Mouse (Mus musculus) macrophage (primary cell): Measurements from ENCODE around the gene Evi2. TPM values are rescaled to one million over a fixed set of nuclear protein-coding genes. Genes with fewer than 3 reads are reported as not detected.

Experiments
- H3K27ac ChIP-seq: fragments of 350-480 bp; formaldehyde crosslinking; 2 replicates; pipeline ENCODE4 v1.9.0; 2021
- H3K36me3 ChIP-seq: fragments of 350-480 bp; formaldehyde crosslinking; 2 replicates; pipeline ENCODE4 v1.9.0; 2021; ENCODE audit errors: inconsistent target
- H3K4me3 ChIP-seq: fragments of 350-480 bp; formaldehyde crosslinking; 2 replicates; pipeline ENCODE4 v1.9.0; 2021; ENCODE audit errors: inconsistent target
- H3K79me2 ChIP-seq: fragments of 350-480 bp; formaldehyde crosslinking; 2 replicates; pipeline ENCODE4 v1.9.0; 2021; ENCODE audit errors: inconsistent target
- WGBS: methylation state at CpG from one replicate; pipeline ENCODE4 v1.1.7; 2026; ENCODE audit warnings: inconsistent platforms; ENCODE audit not compliant: missing documents; 5-methylcytosine and 5-hydroxymethylcytosine counted together
- polyA plus RNA-seq: library from polyadenylated mRNA; stranded (reverse); fragments of 250-400 nt; gene quantifications from 3 replicates; pipeline ENCODE4 v1.2.4, GENCODE M21; 2018; ENCODE audit warnings: inconsistent platforms
- total RNA-seq, 78 experiments: library from RNA; depleted of rRNA; stranded (reverse); fragments of 250-400 nt; gene quantifications; 1 replicate in 9 of 78; 2 replicates in 24 of 78; 3 replicates in 43 of 78; 4 replicates in 2 of 78; pipeline ENCODE4 v1.2.4; 2018; ENCODE audit warnings: inconsistent platforms in 56 of 78

Evi2 gene
- total RNA-seq (2018; cell fraction: chromatin; rRNA removed), result 10 to 100 TPM in 21 of 26 experiments, 1 to 10 TPM in 5; 2.7 to 35.0 (median 22.9) TPM
- total RNA-seq (2018; cell fraction: cytosol; rRNA removed), result 10 to 100 TPM in 25 of 26 experiments, 1 to 10 TPM in 1; 7.8 to 17.8 (median 14.0) TPM
- total RNA-seq (2018; cell fraction: nucleus; rRNA removed), result 10 to 100 TPM in 24 of 26 experiments, 1 to 10 TPM in 2; 5.1 to 44.0 (median 21.8) TPM
- polyA plus RNA-seq, result 12.0 to 26.9 TPM (median 22.2 TPM) in 3 replicates

DNA sequence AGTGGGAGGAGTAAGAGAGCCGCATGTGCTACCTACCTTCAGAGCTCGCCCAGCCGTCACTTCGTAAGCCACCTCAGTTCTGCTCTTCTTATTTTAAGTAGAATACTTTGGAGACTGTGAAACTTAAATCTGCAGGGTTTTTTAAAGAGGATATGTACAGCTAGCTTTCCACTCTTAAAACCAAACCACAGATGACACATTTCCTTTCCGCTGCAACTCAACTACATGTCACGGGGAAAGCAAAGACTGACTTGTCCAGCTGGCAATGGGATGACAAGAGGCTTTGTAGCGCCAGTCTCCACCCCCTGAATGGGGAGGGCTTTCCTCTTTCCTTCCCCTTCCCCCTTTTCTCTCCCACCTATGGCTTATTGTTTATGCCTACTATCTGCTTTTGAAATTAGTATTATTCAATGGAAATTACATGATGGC lies at the start of gene Evi2, which contains the start of gene Evi2a:
TSS of gene Evi2 (minus strand) at position 257 of the 429 bp plus-strand sequence.
TSS of gene Evi2a (minus strand) at position 277 of the 429 bp plus-strand sequence.
- 0% methylated on average over 7 of the region's 7 CpGs for WGBS

DNA sequence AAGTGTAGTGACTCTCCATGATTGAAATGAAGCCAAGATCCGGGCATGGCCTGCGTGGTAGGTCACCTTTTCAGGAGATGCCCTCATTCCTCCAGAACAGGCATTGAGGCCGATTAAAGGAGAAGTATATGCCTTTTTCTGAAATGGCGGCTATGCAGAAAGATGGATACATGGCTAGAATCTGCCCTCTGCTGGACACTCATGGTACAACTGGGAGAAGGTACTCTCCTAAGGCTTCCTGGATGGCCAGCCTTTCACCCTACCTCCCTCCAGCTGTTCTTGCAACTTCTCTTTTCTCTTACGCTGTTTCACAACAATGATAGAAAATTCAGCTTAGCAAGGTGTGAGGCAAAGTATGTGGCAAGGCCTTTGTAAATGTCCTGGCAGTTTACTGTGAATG lies 47.4 kb upstream of the Evi2 start:
- H3K27ac ChIP-seq, result no peak overlapping the region
- H3K79me2 ChIP-seq, result no peaks in the 10 kb centered on the region
- 10% methylated on average over 4 of the region's 5 CpGs for WGBS
- no peak overlapping the region for H3K4me3 ChIP-seq
- H3K36me3 ChIP-seq, result peaks cover 10% of the 10 kb centered on the region; the same call in 1 of the 2 replicates

More for the DNA sequence above, at the start of gene Evi2, which contains the start of gene Evi2a:
- peaks cover 8% of the 10 kb centered on the region for H3K36me3 ChIP-seq
- peak within 1 kb of the TSS; percentile 64 for H3K4me3 ChIP-seq
- H3K79me2 ChIP-seq, result peaks cover 51% of the 10 kb centered on the region
- H3K27ac ChIP-seq, result peak within 1 kb of the TSS; percentile 98

DNA sequence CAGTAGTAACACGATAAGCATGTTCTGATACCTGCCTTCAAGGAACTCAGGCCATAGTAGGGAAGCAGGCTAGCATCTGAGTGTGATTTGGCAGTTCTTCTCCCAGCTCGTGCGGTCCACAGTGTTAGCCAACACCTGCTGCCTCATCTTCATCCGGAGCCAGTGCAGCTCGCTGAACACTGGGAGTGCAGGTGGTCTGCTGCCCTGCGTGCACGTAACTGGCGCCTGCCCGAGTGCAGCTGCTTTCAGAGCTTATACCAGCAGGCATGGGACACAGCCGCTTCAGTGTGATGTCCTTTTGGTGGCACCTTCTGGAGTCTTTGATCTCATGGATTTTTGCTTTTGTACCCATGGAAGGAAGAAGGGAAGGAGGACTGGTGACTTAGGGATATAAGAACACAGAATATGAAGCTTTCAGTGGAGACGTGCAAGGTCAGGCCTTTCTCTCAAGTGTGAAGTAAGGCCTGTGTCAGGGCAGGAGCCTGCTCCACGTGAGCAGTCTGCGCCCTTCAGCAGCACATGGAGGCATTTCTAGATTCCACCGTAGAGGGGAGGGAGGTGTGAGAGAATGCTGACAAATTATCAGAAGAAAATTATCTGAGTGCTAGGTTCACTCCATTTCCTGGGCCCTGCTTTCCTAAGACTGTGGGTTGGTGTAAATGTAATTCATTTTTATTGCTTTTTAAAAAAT lies 45.1 kb upstream of the Evi2 start:
- Histone ChIP-seq H3K79me2 (no peaks in the 10 kb centered on the region), H3K36me3 (peaks cover 15% of the 10 kb centered on the region; the same call in 1 of the 2 replicates), H3K4me3 (no peak overlapping the region), H3K27ac (no peak overlapping the region)
- 96% methylated on average over 14 of the region's 14 CpGs for WGBS

DNA sequence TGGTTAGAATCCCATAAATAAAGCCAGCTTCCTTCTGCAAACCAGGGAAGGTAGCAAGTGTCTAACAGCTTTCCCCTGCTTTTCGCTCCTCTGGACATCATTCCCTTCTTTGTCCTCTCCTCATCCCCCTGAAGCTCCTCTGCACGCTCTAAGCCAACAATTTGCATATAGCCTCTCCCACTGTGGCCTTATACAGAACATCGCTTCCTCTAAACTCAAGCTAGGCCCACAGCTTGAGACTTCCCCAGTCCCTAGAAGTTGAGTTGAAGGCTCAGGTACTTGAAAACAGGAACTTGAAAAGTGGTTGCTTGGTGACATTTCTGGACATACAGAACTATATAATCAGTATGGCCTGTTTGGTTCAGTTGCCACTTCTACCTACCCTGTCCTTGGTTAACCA lies 43.4 kb upstream of the Evi2 start:
- peaks cover 19% of the 10 kb centered on the region; the same call in 1 of the 2 replicates for H3K36me3 ChIP-seq
- no peaks in the 10 kb centered on the region for H3K79me2 ChIP-seq
- no peak overlapping the region for H3K27ac ChIP-seq
- 29% methylated on average over 3 of the region's 3 CpGs for WGBS
- no peak overlapping the region for H3K4me3 ChIP-seq

DNA sequence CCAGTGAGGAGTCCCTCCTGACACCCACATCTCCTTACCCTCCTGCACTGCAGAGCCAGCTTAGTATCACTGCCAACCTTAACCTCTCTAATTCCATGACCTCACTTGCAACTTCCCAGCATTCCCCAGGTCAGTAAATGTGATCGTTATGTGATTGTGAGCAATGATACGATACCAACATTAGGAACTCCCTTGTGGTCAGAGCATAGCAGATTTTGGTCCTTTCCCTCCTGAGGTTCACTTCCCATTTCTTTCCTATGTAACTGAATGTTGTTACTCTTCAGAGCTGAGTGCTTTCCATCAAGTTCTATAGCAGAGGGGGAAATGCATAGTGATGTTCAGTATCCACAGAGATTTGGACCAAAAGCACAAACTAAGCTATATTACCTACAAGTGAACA lies 39.9 kb upstream of the Evi2 start:
- Histone ChIP-seq H3K79me2 (no peaks in the 10 kb centered on the region), H3K27ac (no peak overlapping the region), H3K4me3 (no peak overlapping the region), H3K36me3 (peaks cover 43% of the 10 kb centered on the region)
- 17% methylated on average over 2 of the region's 2 CpGs for WGBS

DNA sequence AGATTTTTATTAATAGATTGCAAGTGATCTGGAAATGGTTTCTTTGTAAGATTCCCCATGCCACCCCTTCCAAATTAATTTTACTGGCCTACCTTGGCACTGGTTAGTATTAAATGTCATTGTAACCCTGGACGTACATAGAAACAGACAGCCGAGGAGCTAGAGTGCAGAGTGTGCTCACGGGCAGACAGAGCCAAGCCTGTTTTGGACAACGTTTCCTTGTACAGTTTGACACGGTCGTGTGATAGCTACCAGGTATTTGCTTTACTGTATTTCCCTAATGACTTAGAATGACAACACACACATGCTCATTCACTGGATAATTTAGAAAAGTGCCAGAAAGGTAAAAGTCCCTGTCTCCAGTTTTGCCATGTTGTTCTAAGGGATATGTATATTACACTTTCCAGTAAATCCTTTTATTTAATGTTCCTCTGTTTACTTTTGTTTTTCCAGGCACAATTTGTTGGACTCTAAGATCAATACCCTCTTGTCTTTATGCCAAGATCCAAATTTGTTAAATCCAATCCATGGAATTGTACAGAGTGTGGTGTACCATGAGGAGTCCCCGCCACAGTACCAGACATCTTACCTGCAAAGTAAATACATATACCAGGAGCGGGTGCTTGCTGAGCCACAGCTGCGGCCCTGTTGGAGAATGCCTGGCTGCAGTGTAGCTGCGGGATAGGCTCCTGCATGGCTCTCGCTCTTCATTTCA lies 38.0 kb upstream of the Evi2 start:
- Histone ChIP-seq H3K36me3 (peaks cover 48% of the 10 kb centered on the region), H3K27ac (no peak overlapping the region), H3K4me3 (no peak overlapping the region), H3K79me2 (no peaks in the 10 kb centered on the region)
- WGBS, result 97% methylated on average over 11 of the region's 11 CpGs

DNA sequence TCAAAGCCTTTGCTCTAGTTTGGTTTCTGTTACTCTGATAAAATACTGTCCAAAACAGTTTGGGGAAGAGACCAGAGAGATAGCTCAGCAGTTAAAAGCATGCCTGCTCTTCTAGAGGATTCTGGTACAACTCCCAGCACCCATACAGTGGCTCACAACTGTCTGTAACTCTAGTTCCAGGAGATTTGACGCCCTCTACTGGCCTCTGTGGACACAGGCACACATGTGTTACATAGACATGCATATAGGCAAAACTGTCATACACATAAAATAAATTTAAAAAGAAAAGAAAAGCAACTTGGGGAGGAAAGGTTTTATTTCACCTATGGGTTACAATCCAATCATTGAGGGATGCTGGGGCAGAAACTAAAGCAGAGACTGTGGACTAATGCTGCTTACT lies 36.6 kb upstream of the Evi2 start:
- Histone ChIP-seq H3K36me3 (peaks cover 52% of the 10 kb centered on the region), H3K4me3 (no peak overlapping the region), H3K27ac (no peak overlapping the region), H3K79me2 (no peaks in the 10 kb centered on the region)
- WGBS, result 100% methylated on average over 1 of the region's 1 CpGs

DNA sequence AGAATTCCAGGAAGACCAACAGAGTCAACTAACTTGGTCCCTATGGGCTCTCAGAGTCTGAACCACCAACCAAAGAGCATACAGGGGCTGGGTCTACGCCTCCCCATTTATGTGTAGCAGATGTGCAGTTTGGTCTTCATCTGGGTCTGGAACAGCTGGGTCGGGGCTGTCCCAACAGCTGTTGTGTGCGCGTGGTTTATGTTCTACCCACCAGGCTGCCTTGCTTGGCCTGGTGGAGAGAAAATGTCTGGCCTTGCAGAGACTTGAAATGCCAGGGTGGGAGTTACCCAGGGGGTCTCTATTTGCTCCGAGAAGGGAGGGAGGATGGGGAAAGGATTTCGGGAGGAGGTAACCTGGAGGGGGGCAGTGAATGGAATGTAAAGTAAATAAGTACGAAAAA lies 33.1 kb upstream of the Evi2 start:
- no peak overlapping the region for H3K4me3 ChIP-seq
- H3K36me3 ChIP-seq, result peaks cover 44% of the 10 kb centered on the region
- 96% methylated on average over 7 of the region's 7 CpGs for WGBS
- no peaks in the 10 kb centered on the region for H3K79me2 ChIP-seq
- H3K27ac ChIP-seq, result no peak overlapping the region

DNA sequence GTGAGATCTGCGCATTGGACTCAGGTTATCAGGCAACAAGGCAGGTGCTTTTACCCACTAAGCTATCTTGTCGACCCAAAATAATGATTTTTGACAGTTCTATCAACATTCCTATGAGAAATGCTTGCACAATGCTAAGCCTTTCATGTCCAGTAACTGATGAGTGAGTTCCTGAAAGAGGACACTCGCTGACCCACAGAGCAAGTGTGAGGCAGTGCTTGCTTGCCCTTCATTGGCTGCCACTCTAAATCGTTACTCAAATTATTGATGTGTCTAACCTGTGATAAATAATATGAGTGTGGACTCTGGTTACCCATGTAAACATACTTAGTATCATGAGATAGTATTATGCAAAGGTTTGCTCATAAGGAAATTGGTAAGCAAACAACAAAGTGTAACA lies 30.1 kb upstream of the Evi2 start:
- Histone ChIP-seq H3K27ac (no peak overlapping the region), H3K79me2 (no peaks in the 10 kb centered on the region), H3K4me3 (no peak overlapping the region), H3K36me3 (peaks cover 29% of the 10 kb centered on the region)
- 91% methylated on average over 4 of the region's 4 CpGs for WGBS

DNA sequence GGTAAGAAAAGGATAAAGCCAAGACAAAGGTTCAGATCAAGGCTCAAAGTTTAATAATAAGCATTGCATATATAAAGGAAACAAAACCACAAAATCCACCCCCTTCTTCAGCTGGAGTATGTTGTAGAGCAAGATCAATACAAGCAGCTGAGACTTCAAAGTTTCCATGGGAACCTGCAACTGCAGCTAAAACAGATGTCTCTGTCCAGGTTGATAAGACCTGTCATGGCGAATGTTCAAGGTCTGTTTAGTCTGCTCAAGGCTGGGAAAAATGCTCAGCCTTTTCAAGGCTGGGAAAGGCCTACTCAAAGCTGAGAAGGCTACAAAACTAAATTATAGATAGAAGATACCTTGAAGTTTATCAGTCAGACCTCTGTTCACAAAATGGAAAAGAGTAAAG lies 22.2 kb upstream of the Evi2 start:
- Histone ChIP-seq H3K4me3 (no peak overlapping the region), H3K79me2 (no peaks in the 10 kb centered on the region), H3K36me3 (peaks cover 56% of the 10 kb centered on the region), H3K27ac (no peak overlapping the region)
- 88% methylated on average over 1 of the region's 1 CpGs for WGBS

DNA sequence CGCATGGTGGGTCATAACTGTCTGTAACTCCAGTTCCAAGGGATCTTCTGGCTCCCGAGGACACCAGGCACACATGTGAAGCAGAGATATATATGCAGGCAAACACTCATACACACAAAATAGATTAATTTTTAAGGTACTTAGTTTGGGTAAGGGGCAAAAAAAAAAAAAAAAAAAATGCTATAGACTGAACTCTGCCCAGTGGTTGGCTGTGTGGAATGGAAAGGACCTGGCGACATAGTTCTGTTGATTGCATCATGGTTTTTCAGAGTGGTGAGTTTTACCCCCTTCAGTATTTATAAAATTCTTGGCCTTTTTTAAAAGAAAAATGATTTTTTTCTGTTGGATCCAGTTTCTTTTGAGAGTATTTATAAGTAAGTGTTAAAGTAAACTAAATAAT lies 5.9 kb upstream of the Evi2 start:
- WGBS, result 98% methylated on average over 3 of the region's 3 CpGs
- peaks cover 7% of the 10 kb centered on the region for H3K79me2 ChIP-seq
- H3K4me3 ChIP-seq, result no peak overlapping the region
- no peaks in the 10 kb centered on the region for H3K36me3 ChIP-seq
- H3K27ac ChIP-seq, result no peak overlapping the region

DNA sequence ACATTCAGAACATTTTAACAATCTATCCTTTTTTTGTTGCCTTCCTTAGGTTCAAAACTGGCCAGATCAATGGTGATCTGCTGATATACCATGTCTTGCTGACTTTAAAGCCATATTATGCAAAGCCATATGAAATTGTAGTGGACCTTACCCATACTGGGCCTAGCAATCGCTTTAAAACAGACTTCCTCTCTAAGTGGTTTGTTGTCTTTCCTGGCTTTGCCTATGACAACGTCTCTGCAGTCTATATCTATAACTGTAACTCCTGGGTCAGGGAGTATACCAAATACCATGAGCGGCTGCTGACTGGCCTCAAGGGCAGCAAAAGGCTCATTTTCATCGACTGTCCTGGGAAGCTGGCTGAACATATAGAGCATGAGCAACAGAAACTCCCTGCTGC lies 5.2 kb upstream of the Evi2 start:
- H3K36me3 ChIP-seq, result no peaks in the 10 kb centered on the region
- peaks cover 15% of the 10 kb centered on the region for H3K79me2 ChIP-seq
- H3K27ac ChIP-seq, result no peak overlapping the region
- WGBS, result 29% methylated on average over 4 of the region's 4 CpGs
- H3K4me3 ChIP-seq, result no peak overlapping the region

DNA sequence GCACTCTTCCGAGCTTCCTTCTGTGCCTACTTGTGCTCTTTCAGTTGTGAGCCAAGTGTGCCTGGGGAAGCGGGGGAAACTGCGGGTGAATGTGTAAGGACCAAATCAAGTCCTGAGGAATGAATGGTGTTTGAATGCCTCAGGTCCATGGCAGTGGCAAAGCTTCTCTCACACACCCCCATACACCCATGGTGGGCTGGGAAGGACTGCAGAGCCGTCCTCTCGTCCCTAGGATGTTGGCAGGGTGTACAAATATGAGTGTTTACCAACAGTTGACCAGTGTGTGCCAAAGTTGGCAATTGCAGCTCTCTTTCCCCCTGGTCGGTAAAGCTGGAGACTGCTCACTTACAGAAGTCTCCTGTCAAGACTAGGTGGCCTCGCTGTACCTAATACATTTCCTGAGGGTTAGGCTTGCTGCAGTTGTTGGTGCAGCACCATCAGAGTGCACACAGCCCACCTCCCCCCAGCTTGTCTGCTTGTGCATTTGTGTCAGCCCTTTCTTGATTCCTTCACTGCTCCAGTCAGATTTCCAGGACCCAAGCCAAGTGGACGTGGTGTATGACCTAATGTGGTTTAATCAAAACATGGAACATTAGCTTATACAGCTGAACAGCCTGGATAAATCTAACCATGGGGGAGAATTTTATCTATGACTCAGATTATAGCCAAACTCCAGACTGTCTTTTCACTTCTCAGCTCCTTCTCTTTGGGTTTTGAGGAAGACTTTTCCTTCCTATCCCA lies 3.7 kb upstream of the Evi2 start:
- H3K79me2 ChIP-seq, result peaks cover 29% of the 10 kb centered on the region
- H3K36me3 ChIP-seq, result no peaks in the 10 kb centered on the region
- 92% methylated on average over 8 of the region's 8 CpGs for WGBS
- no peak overlapping the region for H3K4me3 ChIP-seq
- no peak overlapping the region for H3K27ac ChIP-seq

DNA sequence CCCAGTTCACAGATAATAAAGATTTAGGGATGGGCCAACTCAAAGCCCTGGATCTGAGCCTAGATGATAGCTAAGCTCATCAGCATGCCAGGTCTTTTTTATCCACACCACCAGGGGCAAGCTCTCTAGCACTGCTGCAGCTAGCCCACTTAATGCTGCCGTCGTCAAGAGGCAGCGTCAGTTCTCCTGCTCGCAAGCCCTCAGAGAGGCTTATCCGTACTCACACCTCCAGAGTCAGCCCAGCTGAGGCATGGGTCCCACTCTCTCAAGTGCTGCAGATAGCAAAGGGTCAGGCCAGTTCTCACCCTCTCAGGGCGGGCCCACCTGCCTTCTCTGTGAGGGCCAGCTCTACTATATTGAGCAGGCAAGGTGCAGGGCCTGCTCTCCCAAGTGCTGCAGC lies 2.9 kb upstream of the Evi2 start:
- 97% methylated on average over 6 of the region's 6 CpGs for WGBS
- no peak overlapping the region for H3K4me3 ChIP-seq
- H3K79me2 ChIP-seq, result peaks cover 37% of the 10 kb centered on the region
- no peaks in the 10 kb centered on the region for H3K36me3 ChIP-seq
- H3K27ac ChIP-seq, result no peak overlapping the region
